In the genomic region with DNA sequence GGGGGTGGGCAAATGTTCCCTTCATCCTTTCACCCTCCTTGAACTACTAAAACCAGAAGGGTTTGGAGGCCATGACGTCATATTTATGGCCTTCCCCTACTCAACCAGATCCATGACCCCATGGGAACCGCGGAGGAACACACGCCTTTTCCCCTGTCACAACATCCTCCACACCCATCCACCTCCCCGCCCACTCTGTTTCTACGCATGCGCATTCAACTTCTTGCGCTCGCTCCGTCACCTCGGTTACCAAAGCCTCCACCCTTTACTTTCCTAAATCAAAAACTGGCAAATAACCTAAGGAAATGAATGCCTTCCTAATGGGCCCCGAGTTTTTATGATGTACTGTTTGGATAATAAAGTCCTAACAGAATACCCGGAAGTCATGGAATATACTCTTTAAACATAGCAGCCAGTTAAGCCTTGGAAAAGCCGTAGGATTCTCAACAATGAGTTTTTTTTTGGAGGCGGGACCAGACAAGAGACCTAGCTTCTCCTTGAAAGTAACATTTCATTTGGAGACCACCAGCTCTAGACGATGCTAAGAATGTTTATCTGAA, we compare ENCODE assay signal across 20 mouse cellular contexts.
A peak's percentile ranks its signal among the peaks of the same experiment; 100 is the strongest.
DNase-seq lines count a peak whose midpoint lies in the region; ATAC-seq and TF ChIP-seq lines count a peak whose summit lies in the region.
"Had no signal": no experiment of that assay in that cellular context is flagged by ENCODE, and none has a peak within 500 bp of the region (broad histone marks: within the 10 kb centered on the region; RNA-seq: fewer than 3 reads in every experiment).

No protein-coding gene starts in this region.

- no peak overlapping the region for H3K9ac ChIP-seq in limb, embryonic 15.5 days
- H3K9ac ChIP-seq in lung, embryonic 14.5 days: no peak overlapping the region
- H3K9ac ChIP-seq in liver, embryonic 11.5 days (ENCODE audit: low read depth, low read length): no peak overlapping the region
- H3K9ac ChIP-seq: embryonic facial prominence, embryonic 12.5 days; liver, embryonic 13.5 days had no signal

- no peaks in the 10 kb centered on the region for H3K9me3 ChIP-seq in limb, embryonic 15.5 days
- H3K9me3 ChIP-seq in limb, embryonic 10.5 days (replicated peaks): no peaks in the 10 kb centered on the region
- no peaks in the 10 kb centered on the region for H3K9me3 ChIP-seq in lung, embryonic 14.5 days (ENCODE audit: low read depth, low read length)
- H3K9me3 ChIP-seq in liver, embryonic 11.5 days (ENCODE audit: control insufficient read depth, low read length): no peaks in the 10 kb centered on the region
- H3K9me3 ChIP-seq: embryonic facial prominence, embryonic 12.5 days; liver, embryonic 13.5 days had no signal

- H3K36me3 ChIP-seq in limb, embryonic 15.5 days: no peaks in the 10 kb centered on the region
- H3K36me3 ChIP-seq in limb, embryonic 10.5 days: no peaks in the 10 kb centered on the region
- H3K36me3 ChIP-seq in lung, embryonic 14.5 days (ENCODE audit: insufficient read depth): no peaks in the 10 kb centered on the region
- no peaks in the 10 kb centered on the region for H3K36me3 ChIP-seq in liver, embryonic 11.5 days (ENCODE audit: control insufficient read depth, insufficient read depth, low read length)
- H3K36me3 ChIP-seq: embryonic facial prominence, embryonic 12.5 days; liver, embryonic 13.5 days had no signal

- no peak for TF ChIP-seq CTCF in lung, embryonic 14.5 days (IDR thresholded peaks at IDR 0.05; ENCODE audit: low read depth)

- 78% methylated on average over 16 of the region's 16 CpGs for WGBS in limb, embryonic 15.5 days
- 90% methylated on average over 16 of the region's 16 CpGs for WGBS in limb, embryonic 10.5 days
- WGBS in lung, embryonic 14.5 days: 82% methylated on average over 16 of the region's 16 CpGs
- 88% methylated on average over 16 of the region's 16 CpGs for WGBS in liver, embryonic 11.5 days

- DNase-seq in gastrocnemius, adult 18-20 months (ENCODE audit: low spot score): peak; percentile 23
- DNase-seq in gastrocnemius, postnatal 10 days: no peak
- DNase-seq in limb, embryonic 10.5 days (ENCODE audit: low spot score): no peak
- DNase-seq in lung, embryonic 14.5 days: peak; percentile 67
- DNase-seq in lung, postnatal 4 days: peak; percentile 72 to 85
- no peak for DNase-seq in liver, embryonic 11.5 days (ENCODE audit: low spot score)
- no peak for DNase-seq in layer of hippocampus, adult 8-10 months (ENCODE audit: low spot score in 2 of 2)
- DNase-seq: adrenal gland, postnatal 14 days; cerebellum, adult 18-20 months; layer of hippocampus, postnatal 36 days; liver, embryonic 13.5 days; midbrain, embryonic 14.5 days; retina, postnatal 1 day had no signal

- no peak overlapping the region for H3K4me2 ChIP-seq in limb, embryonic 15.5 days
- H3K4me2 ChIP-seq in lung, embryonic 14.5 days: no peak overlapping the region
- no peak overlapping the region for H3K4me2 ChIP-seq in liver, embryonic 11.5 days
- H3K4me2 ChIP-seq: embryonic facial prominence, embryonic 12.5 days; liver, embryonic 13.5 days had no signal

- H3K4me3 ChIP-seq in limb, embryonic 15.5 days: no peak overlapping the region
- no peak overlapping the region for H3K4me3 ChIP-seq in limb, embryonic 10.5 days
- H3K4me3 ChIP-seq in lung, embryonic 14.5 days (ENCODE audit: low read depth, low read length): no peak overlapping the region
- H3K4me3 ChIP-seq in liver, embryonic 11.5 days (ENCODE audit: low read depth, low read length): no peak overlapping the region
- H3K4me3 ChIP-seq: embryonic facial prominence, embryonic 12.5 days; liver, embryonic 13.5 days; myocyte had no signal

- H3K27me3 ChIP-seq in limb, embryonic 15.5 days: no peaks in the 10 kb centered on the region
- no peaks in the 10 kb centered on the region for H3K27me3 ChIP-seq in limb, embryonic 10.5 days (ENCODE audit: low read depth, poor library complexity, severe bottlenecking)
- no peaks in the 10 kb centered on the region for H3K27me3 ChIP-seq in lung, embryonic 14.5 days (ENCODE audit: insufficient read depth, low read length)
- no peaks in the 10 kb centered on the region for H3K27me3 ChIP-seq in liver, embryonic 11.5 days (replicated peaks; ENCODE audit: control insufficient read depth, insufficient read depth, low read length)
- H3K27me3 ChIP-seq: liver, embryonic 13.5 days had no signal

- no peak overlapping the region for H3K27ac ChIP-seq in limb, embryonic 15.5 days
- no peak overlapping the region for H3K27ac ChIP-seq in limb, embryonic 10.5 days
- no peak overlapping the region for H3K27ac ChIP-seq in lung, embryonic 14.5 days (ENCODE audit: low read depth)
- no peak overlapping the region for H3K27ac ChIP-seq in liver, embryonic 11.5 days (ENCODE audit: low read depth, low read length)
- H3K27ac ChIP-seq: embryonic facial prominence, embryonic 12.5 days; liver, embryonic 13.5 days had no signal

- 0 out of 2 replicates have a peak, but pooled peaks have one; percentile 35 for ATAC-seq in limb, embryonic 15.5 days (ENCODE audit: insufficient number of reproducible peaks, low FRiP score, low TSS enrichment, low read depth)
- ATAC-seq in lung, embryonic 14.5 days (ENCODE audit: insufficient read depth): no peak
- ATAC-seq in liver, embryonic 11.5 days (replicated peaks; ENCODE audit: low FRiP score): no peak
- ATAC-seq: activated CD4-positive, CD25-positive, alpha-beta regulatory T cell, adult 4 months; CD4-positive, CD25-positive, alpha-beta regulatory T cell, adult 4 months; hindbrain, embryonic 16.5 days; intestine, postnatal 0 days had no signal

- peaks cover 3% of the 10 kb centered on the region for H3K4me1 ChIP-seq in limb, embryonic 15.5 days
- H3K4me1 ChIP-seq in limb, embryonic 10.5 days: peaks cover 15% of the 10 kb centered on the region
- peaks cover 7% of the 10 kb centered on the region; the same call in 1 of the 2 replicates for H3K4me1 ChIP-seq in lung, embryonic 14.5 days (ENCODE audit: insufficient read depth)
- H3K4me1 ChIP-seq in liver, embryonic 11.5 days (replicated peaks; ENCODE audit: control insufficient read depth, insufficient read depth, low read length): no peaks in the 10 kb centered on the region; the same call in 1 of the 2 replicates
- H3K4me1 ChIP-seq: embryonic facial prominence, embryonic 12.5 days had no signal

Comparison
In these comparisons a context has a peak if more than half of its experiments do, and no peak if none do; other contexts are left out.
1. DNase-seq: peak in gastrocnemius, adult 18-20 months (single experiment), lung, embryonic 14.5 days (single experiment) and lung, postnatal 4 days (2 of 2); none in gastrocnemius, postnatal 10 days (single experiment), limb, embryonic 10.5 days (single experiment), liver, embryonic 11.5 days (single experiment) and layer of hippocampus, adult 8-10 months (0 of 2).